ENCODE assay signal across 23 mouse cellular contexts in genomic region chr10:122016631-122017030, GRCm38 (mm10). TPM values are rescaled to one million over a fixed set of nuclear protein-coding genes. Genes with fewer than 3 reads are reported as not detected.
DNase-seq lines count a peak whose midpoint lies in the region; ATAC-seq and TF ChIP-seq lines count a peak whose summit lies in the region.
"Had no signal": no experiment of that assay in that cellular context is flagged by ENCODE, and none has a peak within 500 bp of the region (broad histone marks: within the 10 kb centered on the region; RNA-seq: fewer than 3 reads in every experiment).

No protein-coding gene starts in this region.

- 46% methylated on average over 3 of the region's 3 CpGs for WGBS in heart, embryonic 10.5 days
- 84% methylated on average over 3 of the region's 3 CpGs for WGBS in kidney, postnatal 0 days
- 84% methylated on average over 3 of the region's 3 CpGs for WGBS in kidney, embryonic 14.5 days
- 96% methylated on average over 3 of the region's 3 CpGs for WGBS in midbrain, embryonic 10.5 days
- 90% methylated on average over 3 of the region's 3 CpGs for WGBS in midbrain, embryonic 13.5 days
- 66% methylated on average over 3 of the region's 3 CpGs for WGBS in liver, embryonic 16.5 days (ENCODE audit: insufficient replicate concordance)

- no peak for DNase-seq in heart, embryonic 10.5 days (ENCODE audit: low spot score)
- no peak for DNase-seq in heart, postnatal 14 days
- no peak for DNase-seq in kidney, postnatal 0 days (ENCODE audit: low spot score)
- DNase-seq in midbrain, embryonic 10.5 days (ENCODE audit: low spot score): no peak
- DNase-seq in layer of hippocampus, postnatal 25 days (ENCODE audit: extremely low spot score in 1 of 2, low spot score in 1 of 2): no peak
- DNase-seq: cerebellum, adult 18-20 months; cerebellum, postnatal 25 days; embryo, embryonic 11 days; forebrain, postnatal 0 days; kidney, postnatal 10 days; layer of hippocampus, postnatal 36 days; right cerebral cortex, adult 18-20 months; thymus, postnatal 14 days had no signal

- peaks cover 28% of the 10 kb centered on the region for H3K4me1 ChIP-seq in heart, embryonic 10.5 days
- peaks cover 10% of the 10 kb centered on the region for H3K4me1 ChIP-seq in kidney, postnatal 0 days (replicated peaks; ENCODE audit: insufficient read depth, low read length)
- H3K4me1 ChIP-seq in kidney, embryonic 14.5 days (ENCODE audit: control insufficient read depth, insufficient read depth, low read length): peaks cover 23% of the 10 kb centered on the region
- H3K4me1 ChIP-seq in midbrain, embryonic 10.5 days: peaks cover 28% of the 10 kb centered on the region
- H3K4me1 ChIP-seq in midbrain, embryonic 13.5 days (replicated peaks): peaks cover 22% of the 10 kb centered on the region
- peaks cover 4% of the 10 kb centered on the region; the same call in 1 of the 2 replicates for H3K4me1 ChIP-seq in liver, embryonic 16.5 days (ENCODE audit: control insufficient read depth, low read depth, low read length)

- H3K9me3 ChIP-seq in heart, embryonic 10.5 days: no peaks in the 10 kb centered on the region
- H3K9me3 ChIP-seq in kidney, postnatal 0 days (replicated peaks; ENCODE audit: low read length): no peaks in the 10 kb centered on the region
- H3K9me3 ChIP-seq in kidney, embryonic 14.5 days (ENCODE audit: control insufficient read depth, low read length): no peaks in the 10 kb centered on the region
- no peaks in the 10 kb centered on the region for H3K9me3 ChIP-seq in midbrain, embryonic 10.5 days (replicated peaks)
- no peaks in the 10 kb centered on the region for H3K9me3 ChIP-seq in midbrain, embryonic 13.5 days
- no peaks in the 10 kb centered on the region for H3K9me3 ChIP-seq in liver, embryonic 16.5 days (replicated peaks; ENCODE audit: control insufficient read depth, low read length)
- H3K9me3 ChIP-seq: embryonic facial prominence, embryonic 15.5 days; heart, embryonic 15.5 days; hindbrain, embryonic 13.5 days; neural tube, embryonic 12.5 days had no signal

- H3K4me2 ChIP-seq in kidney, postnatal 0 days (ENCODE audit: low read length): no peak overlapping the region
- H3K4me2 ChIP-seq in kidney, embryonic 14.5 days (replicated peaks; ENCODE audit: low read depth, low read length): no peak overlapping the region
- no peak overlapping the region for H3K4me2 ChIP-seq in midbrain, embryonic 13.5 days (replicated peaks)
- no peak overlapping the region for H3K4me2 ChIP-seq in liver, embryonic 16.5 days (ENCODE audit: low read depth, low read length)
- H3K4me2 ChIP-seq: embryonic facial prominence, embryonic 15.5 days; heart, embryonic 15.5 days; hindbrain, embryonic 13.5 days; midbrain, embryonic 11.5 days; neural tube, embryonic 12.5 days had no signal

- intact Hi-C loops in heart, postnatal 14 days (cut with DNase I): no loop called here

- peaks cover 7% of the 10 kb centered on the region; the same call in 1 of the 2 replicates for H3K36me3 ChIP-seq in heart, embryonic 10.5 days
- H3K36me3 ChIP-seq in kidney, postnatal 0 days (ENCODE audit: insufficient read depth, low read length): no peaks in the 10 kb centered on the region
- no peaks in the 10 kb centered on the region for H3K36me3 ChIP-seq in kidney, embryonic 14.5 days (ENCODE audit: control insufficient read depth, insufficient read depth, low read length)
- H3K36me3 ChIP-seq in midbrain, embryonic 10.5 days: peaks cover 6% of the 10 kb centered on the region
- no peaks in the 10 kb centered on the region for H3K36me3 ChIP-seq in midbrain, embryonic 13.5 days
- no peaks in the 10 kb centered on the region for H3K36me3 ChIP-seq in liver, embryonic 16.5 days (ENCODE audit: control insufficient read depth, insufficient read depth)
- H3K36me3 ChIP-seq: embryonic facial prominence, embryonic 15.5 days; heart, embryonic 15.5 days; hindbrain, embryonic 13.5 days; neural tube, embryonic 12.5 days had no signal

- H3K4me3 ChIP-seq in heart, embryonic 10.5 days: no peak overlapping the region
- H3K4me3 ChIP-seq in kidney, postnatal 0 days (replicated peaks; ENCODE audit: low read depth, low read length): no peak overlapping the region
- no peak overlapping the region for H3K4me3 ChIP-seq in kidney, embryonic 14.5 days (ENCODE audit: low read length)
- H3K4me3 ChIP-seq in midbrain, embryonic 10.5 days: no peak overlapping the region
- no peak overlapping the region for H3K4me3 ChIP-seq in midbrain, embryonic 13.5 days (replicated peaks)
- H3K4me3 ChIP-seq in liver, embryonic 16.5 days (ENCODE audit: low read depth, low read length): no peak overlapping the region
- H3K4me3 ChIP-seq: embryonic facial prominence, embryonic 15.5 days; heart, embryonic 15.5 days; hindbrain, embryonic 13.5 days; neural tube, embryonic 12.5 days had no signal

- peaks cover 35% of the 10 kb centered on the region for H3K27me3 ChIP-seq in heart, embryonic 10.5 days (ENCODE audit: insufficient read depth, poor library complexity, severe bottlenecking)
- no peaks in the 10 kb centered on the region for H3K27me3 ChIP-seq in kidney, postnatal 0 days (ENCODE audit: insufficient read depth, low read length)
- H3K27me3 ChIP-seq in kidney, embryonic 14.5 days (ENCODE audit: control insufficient read depth, insufficient read depth, low read length): no peaks in the 10 kb centered on the region
- H3K27me3 ChIP-seq in midbrain, embryonic 10.5 days (ENCODE audit: low read depth, poor library complexity, severe bottlenecking): no peaks in the 10 kb centered on the region
- H3K27me3 ChIP-seq in midbrain, embryonic 13.5 days: no peaks in the 10 kb centered on the region
- H3K27me3 ChIP-seq in liver, embryonic 16.5 days (ENCODE audit: control insufficient read depth, insufficient read depth, low read depth, low read length): no peaks in the 10 kb centered on the region
- H3K27me3 ChIP-seq: embryonic facial prominence, embryonic 15.5 days; hindbrain, embryonic 13.5 days; neural tube, embryonic 12.5 days had no signal

- no peak overlapping the region for H3K9ac ChIP-seq in kidney, postnatal 0 days (ENCODE audit: low read depth, low read length)
- H3K9ac ChIP-seq in kidney, embryonic 14.5 days (ENCODE audit: low read depth, low read length): no peak overlapping the region
- no peak overlapping the region for H3K9ac ChIP-seq in midbrain, embryonic 13.5 days (replicated peaks)
- H3K9ac ChIP-seq in liver, embryonic 16.5 days (ENCODE audit: low read depth, low read length): no peak overlapping the region
- H3K9ac ChIP-seq: embryonic facial prominence, embryonic 15.5 days; forebrain, postnatal 0 days; heart, embryonic 15.5 days; hindbrain, embryonic 13.5 days; neural tube, embryonic 12.5 days had no signal

- no peak for TF ChIP-seq CTCF in kidney, postnatal 0 days (IDR thresholded peaks at IDR 0.05; ENCODE audit: low read depth)

- ATAC-seq in kidney, postnatal 0 days (replicated peaks; ENCODE audit: low FRiP score, low read depth): no peak
- no peak; the same call in 1 of the 2 replicates for ATAC-seq in kidney, embryonic 14.5 days (ENCODE audit: low FRiP score, low TSS enrichment)
- no peak for ATAC-seq in midbrain, embryonic 13.5 days
- ATAC-seq in liver, embryonic 16.5 days (ENCODE audit: low read depth): no peak
- ATAC-seq: forebrain, postnatal 0 days had no signal

- H3K27ac ChIP-seq in heart, embryonic 10.5 days: peak overlapping the region; percentile 33; the same call in 1 of the 2 replicates
- H3K27ac ChIP-seq in kidney, postnatal 0 days: 0 out of 2 replicates have a peak overlapping the region, but pooled peaks have one; percentile 1
- H3K27ac ChIP-seq in kidney, embryonic 14.5 days (ENCODE audit: low read depth, low read length): no peak overlapping the region
- 0 out of 2 replicates have a peak overlapping the region, but pooled peaks have one; percentile 0 for H3K27ac ChIP-seq in midbrain, embryonic 10.5 days (replicated peaks)
- H3K27ac ChIP-seq in midbrain, embryonic 13.5 days: no peak overlapping the region
- 0 out of 2 replicates have a peak overlapping the region, but pooled peaks have one; percentile 19 for H3K27ac ChIP-seq in liver, embryonic 16.5 days (ENCODE audit: low read length)
- H3K27ac ChIP-seq: embryonic facial prominence, embryonic 15.5 days; heart, embryonic 15.5 days; hindbrain, embryonic 13.5 days; macrophage; neural tube, embryonic 12.5 days had no signal

RNA-seq across cellular contexts. Expression of gene Srgap1, which starts 30.5 kb away (rescaled TPM):
- 5.5 and 6.8 TPM in 2 replicates for polyA plus RNA-seq in heart, embryonic 10.5 days (2016; fragmentation: Nextera tagmentation; extraction: Ambion mirVana)
- 1 to 10 TPM; 4.0 to 4.6 TPM for total RNA-seq in heart, postnatal 14 days (2021)
- polyA plus RNA-seq in kidney, postnatal 0 days (2015; fragmentation: Nextera tagmentation; extraction: Ambion mirVana): 10.2 and 13.1 TPM in 2 replicates
- 18.7 and 20.5 TPM in 2 replicates for polyA plus RNA-seq in kidney, embryonic 14.5 days (2014; fragmentation: Nextera tagmentation; extraction: Ambion mirVana)
- polyA plus RNA-seq in midbrain, embryonic 10.5 days (2016; fragmentation: Nextera tagmentation; extraction: Ambion mirVana): 11.5 and 12.4 TPM in 2 replicates
- 40.1 and 40.9 TPM in 2 replicates for polyA plus RNA-seq in midbrain, embryonic 13.5 days (2015; fragmentation: Nextera tagmentation; extraction: Ambion mirVana)
- polyA plus RNA-seq in liver, embryonic 16.5 days (2015; fragmentation: Nextera tagmentation; extraction: Ambion mirVana): 1.1 TPM in 2 replicates
- total RNA-seq in layer of hippocampus, postnatal 25 days (2021): 10 to 100 TPM; 11.1 to 15.4 TPM
- total RNA-seq: monocyte, adult 5-6 weeks had no signal

Comparison
In these comparisons a context has a peak if more than half of its experiments do, and no peak if none do; other contexts are left out.
1. H3K27ac ChIP-seq: peak in heart, embryonic 10.5 days (single experiment), kidney, postnatal 0 days (single experiment), midbrain, embryonic 10.5 days (single experiment) and liver, embryonic 16.5 days (single experiment); none in kidney, embryonic 14.5 days (single experiment) and midbrain, embryonic 13.5 days (single experiment).